Mouse (Mus musculus): ENCODE data around the gene Gfy. TPM values are rescaled to one million over a fixed set of nuclear protein-coding genes. Genes with fewer than 3 reads are reported as not detected.

Gene Gfy
- polyA plus RNA-seq, 1 experiment from 2014 or later: not detected

- DNase-seq (ENCODE audit: low spot score) (no peak), ATAC-seq (ENCODE audit: low FRiP score, low TSS enrichment) (no peak)
- Histone ChIP-seq H3K27me3 (ENCODE audit: control insufficient read depth, insufficient read depth, low read length) (no peaks in the 10 kb centered on the region), H3K4me1 (replicated peaks; ENCODE audit: control insufficient read depth, insufficient read depth) (peaks cover 8% of the 10 kb centered on the region; the same call in 1 of the 2 replicates), H3K9me3 (ENCODE audit: control insufficient read depth, low read length) (no peaks in the 10 kb centered on the region), H3K36me3 (ENCODE audit: control insufficient read depth, insufficient read depth, low read length) (peaks cover 6% of the 10 kb centered on the region), H3K9ac (ENCODE audit: low read length) (0 out of 2 replicates have a peak overlapping the region, but pooled peaks have one; percentile 13), H3K4me2 (replicated peaks; ENCODE audit: low read depth) (no peak overlapping the region), H3K27ac (replicated peaks) (0 out of 2 replicates have a peak overlapping the region, but pooled peaks have one; percentile 30), H3K4me3 (ENCODE audit: low read depth, low read length) (no peak overlapping the region)
- TF ChIP-seq EP300 (optimal IDR thresholded peaks at IDR 0.05) (no peak), CTCF (IDR thresholded peaks at IDR 0.05; ENCODE audit: low read depth) (no peak)
- WGBS: 39% methylated on average over 4 of the region's 4 CpGs
Measured at GRCm38 (mm10) chr7:45148534-45149098, 30.8 kb downstream of the Gfy start.

GRCm38 (mm10) chr7:45147899-45148298 lies 31.5 kb downstream of the Gfy start:
- no peak for TF ChIP-seq EP300 (optimal IDR thresholded peaks at IDR 0.05)
- TF ChIP-seq CTCF (IDR thresholded peaks at IDR 0.05; ENCODE audit: low read depth): no peak
- Histone ChIP-seq H3K9me3 (ENCODE audit: control insufficient read depth, low read length) (no peaks in the 10 kb centered on the region), H3K9ac (ENCODE audit: low read length) (no peak overlapping the region), H3K4me3 (ENCODE audit: low read depth, low read length) (no peak overlapping the region), H3K36me3 (ENCODE audit: control insufficient read depth, insufficient read depth, low read length) (peaks cover 6% of the 10 kb centered on the region), H3K27me3 (ENCODE audit: control insufficient read depth, insufficient read depth, low read length) (no peaks in the 10 kb centered on the region), H3K4me1 (replicated peaks; ENCODE audit: control insufficient read depth, insufficient read depth) (peaks cover 8% of the 10 kb centered on the region; the same call in 1 of the 2 replicates), H3K27ac (replicated peaks) (no peak overlapping the region), H3K4me2 (replicated peaks; ENCODE audit: low read depth) (no peak overlapping the region)
- DNase-seq (ENCODE audit: low spot score) (no peak), ATAC-seq (ENCODE audit: low FRiP score, low TSS enrichment) (no peak)
- 87% methylated on average over 11 of the region's 11 CpGs for WGBS

GRCm38 (mm10) chr7:45147267-45147666 lies 32.1 kb downstream of the Gfy start:
- DNase-seq (ENCODE audit: low spot score): no peak
- TF ChIP-seq EP300 (optimal IDR thresholded peaks at IDR 0.05): no peak
- TF ChIP-seq CTCF (IDR thresholded peaks at IDR 0.05; ENCODE audit: low read depth): no peak
- Histone ChIP-seq H3K4me3 (ENCODE audit: low read depth, low read length) (no peak overlapping the region), H3K4me1 (replicated peaks; ENCODE audit: control insufficient read depth, insufficient read depth) (peaks cover 8% of the 10 kb centered on the region; the same call in 1 of the 2 replicates), H3K36me3 (ENCODE audit: control insufficient read depth, insufficient read depth, low read length) (peaks cover 6% of the 10 kb centered on the region), H3K4me2 (replicated peaks; ENCODE audit: low read depth) (no peak overlapping the region), H3K9ac (ENCODE audit: low read length) (no peak overlapping the region), H3K27me3 (ENCODE audit: control insufficient read depth, insufficient read depth, low read length) (no peaks in the 10 kb centered on the region), H3K27ac (replicated peaks) (no peak overlapping the region), H3K9me3 (ENCODE audit: control insufficient read depth, low read length) (no peaks in the 10 kb centered on the region)
- 92% methylated on average over 11 of the region's 11 CpGs for WGBS
- no peak for ATAC-seq (ENCODE audit: low FRiP score, low TSS enrichment)

GRCm38 (mm10) chr7:45145460-45145859 lies 33.9 kb downstream of the Gfy start:
- no peak for DNase-seq (ENCODE audit: low spot score)
- no peak for TF ChIP-seq EP300 (optimal IDR thresholded peaks at IDR 0.05)
- no peak for TF ChIP-seq CTCF (IDR thresholded peaks at IDR 0.05; ENCODE audit: low read depth)
- Histone ChIP-seq H3K27ac (replicated peaks) (no peak overlapping the region), H3K36me3 (ENCODE audit: control insufficient read depth, insufficient read depth, low read length) (peaks cover 6% of the 10 kb centered on the region), H3K9me3 (ENCODE audit: control insufficient read depth, low read length) (no peaks in the 10 kb centered on the region), H3K27me3 (ENCODE audit: control insufficient read depth, insufficient read depth, low read length) (no peaks in the 10 kb centered on the region), H3K4me1 (replicated peaks; ENCODE audit: control insufficient read depth, insufficient read depth) (0 out of 2 replicates have a peak, but pooled peaks cover 2% of the 10 kb centered on the region), H3K9ac (ENCODE audit: low read length) (no peak overlapping the region), H3K4me3 (ENCODE audit: low read depth, low read length) (no peak overlapping the region), H3K4me2 (replicated peaks; ENCODE audit: low read depth) (no peak overlapping the region)
- WGBS: 94% methylated on average over 8 of the region's 8 CpGs
- no peak for ATAC-seq (ENCODE audit: low FRiP score, low TSS enrichment)

- ATAC-seq (ENCODE audit: low FRiP score, low TSS enrichment) (no peak; the same call in 1 of the 2 replicates), DNase-seq (ENCODE audit: low spot score) (no peak)
- Histone ChIP-seq H3K4me3 (ENCODE audit: low read depth, low read length) (no peak overlapping the region), H3K36me3 (ENCODE audit: control insufficient read depth, insufficient read depth, low read length) (peaks cover 6% of the 10 kb centered on the region), H3K4me1 (replicated peaks; ENCODE audit: control insufficient read depth, insufficient read depth) (0 out of 2 replicates have a peak, but pooled peaks cover 2% of the 10 kb centered on the region), H3K27ac (replicated peaks) (0 out of 2 replicates have a peak overlapping the region, but pooled peaks have one; percentile 8), H3K27me3 (ENCODE audit: control insufficient read depth, insufficient read depth, low read length) (no peaks in the 10 kb centered on the region), H3K4me2 (replicated peaks; ENCODE audit: low read depth) (no peak overlapping the region), H3K9ac (ENCODE audit: low read length) (no peak overlapping the region), H3K9me3 (ENCODE audit: control insufficient read depth, low read length) (no peaks in the 10 kb centered on the region)
- TF ChIP-seq EP300 (optimal IDR thresholded peaks at IDR 0.05): no peak
- no peak for TF ChIP-seq CTCF (IDR thresholded peaks at IDR 0.05; ENCODE audit: low read depth)
- WGBS: 75% methylated on average over 13 of the region's 13 CpGs
Measured at GRCm38 (mm10) chr7:45144368-45145174, 34.8 kb downstream of the Gfy start.

GRCm38 (mm10) chr7:45141914-45142313 lies 37.5 kb downstream of the Gfy start:
- Histone ChIP-seq H3K27me3 (ENCODE audit: control insufficient read depth, insufficient read depth, low read length) (no peaks in the 10 kb centered on the region), H3K4me1 (replicated peaks; ENCODE audit: control insufficient read depth, insufficient read depth) (no peaks in the 10 kb centered on the region), H3K4me3 (ENCODE audit: low read depth, low read length) (no peak overlapping the region), H3K27ac (replicated peaks) (no peak overlapping the region), H3K4me2 (replicated peaks; ENCODE audit: low read depth) (no peak overlapping the region), H3K36me3 (ENCODE audit: control insufficient read depth, insufficient read depth, low read length) (peaks cover 6% of the 10 kb centered on the region), H3K9ac (ENCODE audit: low read length) (no peak overlapping the region), H3K9me3 (ENCODE audit: control insufficient read depth, low read length) (no peaks in the 10 kb centered on the region)
- 92% methylated on average over 5 of the region's 5 CpGs for WGBS
- DNase-seq (ENCODE audit: low spot score): no peak
- no peak for ATAC-seq (ENCODE audit: low FRiP score, low TSS enrichment)
- no peak for TF ChIP-seq CTCF (IDR thresholded peaks at IDR 0.05; ENCODE audit: low read depth)
- no peak for TF ChIP-seq EP300 (optimal IDR thresholded peaks at IDR 0.05)
